Mouse (Mus musculus): ENCODE results near the gene OR5BS1P. TPM values are rescaled to one million over a fixed set of nuclear protein-coding genes. Genes with fewer than 3 reads are reported as not detected.

Gene OR5BS1P
- polyA plus RNA-seq, 1 experiment from 2014 or later, result not detected

GRCm38 (mm10) chr15:98491332-98491731 lies 21.6 kb downstream of the OR5BS1P start:
- H3K4me3 ChIP-seq (ENCODE audit: low read depth, low read length), result no peak overlapping the region
- no peaks in the 10 kb centered on the region for H3K9me3 ChIP-seq (replicated peaks; ENCODE audit: control insufficient read depth, low read length)
- H3K27me3 ChIP-seq (ENCODE audit: control insufficient read depth, insufficient read depth, low read length), result no peaks in the 10 kb centered on the region
- no peak for ATAC-seq (replicated peaks; ENCODE audit: insufficient number of reproducible peaks, low FRiP score, low TSS enrichment)
- H3K9ac ChIP-seq (ENCODE audit: low read depth, low read length), result no peak overlapping the region
- no peak overlapping the region for H3K27ac ChIP-seq (ENCODE audit: low read depth, low read length)
- H3K4me2 ChIP-seq, result no peak overlapping the region
- WGBS (ENCODE audit: insufficient replicate concordance), result 57% methylated on average over 2 of the region's 2 CpGs
- no peaks in the 10 kb centered on the region for H3K4me1 ChIP-seq (ENCODE audit: control insufficient read depth, insufficient read depth, low read length)
- H3K36me3 ChIP-seq (ENCODE audit: control insufficient read depth, insufficient read depth, low read length), result no peaks in the 10 kb centered on the region

DNA sequence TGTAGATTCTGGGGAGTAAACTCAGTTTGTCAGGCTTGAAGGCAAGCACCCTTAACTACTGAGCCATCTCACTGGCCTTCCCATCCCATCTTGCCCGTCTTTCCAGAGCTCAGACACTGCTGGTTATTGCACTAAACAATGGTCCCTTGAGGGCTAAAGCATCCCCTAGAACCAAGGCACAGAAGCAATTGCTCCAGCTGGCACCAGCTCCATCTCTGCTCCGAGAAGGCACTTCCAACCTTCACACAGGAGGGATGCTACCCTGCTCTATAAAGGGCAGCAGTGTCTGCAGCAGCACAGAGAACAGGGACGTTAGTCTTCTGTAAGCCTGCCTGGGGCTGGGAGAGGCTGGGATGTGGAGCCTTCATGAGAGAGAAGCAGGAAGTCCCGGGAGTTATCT lies 22.4 kb downstream of the OR5BS1P start, which contains the start of gene Olfr279:
Gene Olfr279, plus strand, starts transcription at position 301 of the 400 bp plus-strand sequence.
- H3K27ac ChIP-seq (ENCODE audit: low read depth, low read length), result no peak within 1 kb of the TSS
- H3K27me3 ChIP-seq (ENCODE audit: control insufficient read depth, insufficient read depth, low read length), result no peaks in the 10 kb centered on the region
- H3K9me3 ChIP-seq (replicated peaks; ENCODE audit: control insufficient read depth, low read length), result no peaks in the 10 kb centered on the region
- H3K9ac ChIP-seq (ENCODE audit: low read depth, low read length), result no peak within 1 kb of the TSS
- no peak for ATAC-seq (replicated peaks; ENCODE audit: insufficient number of reproducible peaks, low FRiP score, low TSS enrichment)
- no peaks in the 10 kb centered on the region for H3K4me1 ChIP-seq (ENCODE audit: control insufficient read depth, insufficient read depth, low read length)
- no peaks in the 10 kb centered on the region for H3K36me3 ChIP-seq (ENCODE audit: control insufficient read depth, insufficient read depth, low read length)
- no peak within 1 kb of the TSS for H3K4me3 ChIP-seq (ENCODE audit: low read depth, low read length)
- 50% methylated on average over 4 of the region's 4 CpGs for WGBS (ENCODE audit: insufficient replicate concordance)
- no peak within 1 kb of the TSS for H3K4me2 ChIP-seq

DNA sequence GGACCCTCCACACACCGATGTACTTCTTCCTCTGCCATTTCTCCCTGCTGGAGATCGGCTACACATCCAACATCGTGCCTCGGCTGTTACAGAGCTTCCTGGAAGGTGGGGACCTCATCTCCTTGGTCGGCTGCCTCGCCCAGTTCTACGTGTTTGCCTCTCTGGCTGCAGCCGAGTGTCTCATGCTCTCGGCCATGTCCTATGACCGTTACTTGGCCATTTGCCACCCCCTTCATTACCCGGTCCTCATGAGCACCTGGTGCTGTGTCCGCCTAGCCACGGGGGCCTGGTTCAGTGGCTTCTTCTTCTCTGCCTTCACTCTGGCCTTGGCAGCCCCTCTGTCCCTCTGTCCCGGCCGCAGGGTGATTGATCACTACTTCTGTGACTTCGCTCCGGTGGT lies 27.9 kb downstream of the OR5BS1P start:
- no peak overlapping the region for H3K4me3 ChIP-seq (ENCODE audit: low read depth, low read length)
- 76% methylated on average over 17 of the region's 17 CpGs for WGBS (ENCODE audit: insufficient replicate concordance)
- no peaks in the 10 kb centered on the region for H3K4me1 ChIP-seq (ENCODE audit: control insufficient read depth, insufficient read depth, low read length)
- no peaks in the 10 kb centered on the region for H3K36me3 ChIP-seq (ENCODE audit: control insufficient read depth, insufficient read depth, low read length)
- ATAC-seq (replicated peaks; ENCODE audit: insufficient number of reproducible peaks, low FRiP score, low TSS enrichment), result no peak
- peaks cover 3% of the 10 kb centered on the region; the same call in 1 of the 2 replicates for H3K27me3 ChIP-seq (ENCODE audit: control insufficient read depth, insufficient read depth, low read length)
- no peak overlapping the region for H3K9ac ChIP-seq (ENCODE audit: low read depth, low read length)
- no peaks in the 10 kb centered on the region for H3K9me3 ChIP-seq (replicated peaks; ENCODE audit: control insufficient read depth, low read length)
- no peak overlapping the region for H3K4me2 ChIP-seq
- no peak overlapping the region for H3K27ac ChIP-seq (ENCODE audit: low read depth, low read length)

DNA sequence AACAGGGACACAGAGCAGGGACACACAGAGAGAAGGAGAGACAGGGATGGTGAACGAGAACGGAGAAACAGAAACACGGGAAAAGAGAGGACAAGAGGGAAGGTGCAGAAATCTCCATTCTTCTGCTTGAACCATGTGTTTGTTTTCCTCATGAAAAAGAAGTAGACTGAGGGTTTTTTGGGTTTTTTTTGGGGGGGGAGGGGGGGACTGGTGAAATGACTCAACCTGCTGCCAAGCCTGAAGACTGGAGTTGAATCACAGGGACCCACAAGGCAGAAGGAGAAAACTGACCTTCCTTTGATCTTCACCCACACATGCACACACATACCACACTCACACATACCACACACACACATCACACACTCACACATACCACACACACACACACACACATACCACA lies 33.6 kb downstream of the OR5BS1P start:
- Histone ChIP-seq H3K27ac (ENCODE audit: low read depth, low read length) (no peak overlapping the region), H3K9me3 (replicated peaks; ENCODE audit: control insufficient read depth, low read length) (no peaks in the 10 kb centered on the region), H3K9ac (ENCODE audit: low read depth, low read length) (no peak overlapping the region), H3K4me2 (no peak overlapping the region), H3K36me3 (ENCODE audit: control insufficient read depth, insufficient read depth, low read length) (no peaks in the 10 kb centered on the region), H3K4me1 (ENCODE audit: control insufficient read depth, insufficient read depth, low read length) (no peaks in the 10 kb centered on the region), H3K27me3 (ENCODE audit: control insufficient read depth, insufficient read depth, low read length) (peaks cover 3% of the 10 kb centered on the region; the same call in 1 of the 2 replicates), H3K4me3 (ENCODE audit: low read depth, low read length) (no peak overlapping the region)
- WGBS (ENCODE audit: insufficient replicate concordance), result 74% methylated on average over 3 of the region's 3 CpGs
- ATAC-seq (replicated peaks; ENCODE audit: insufficient number of reproducible peaks, low FRiP score, low TSS enrichment), result no peak

DNA sequence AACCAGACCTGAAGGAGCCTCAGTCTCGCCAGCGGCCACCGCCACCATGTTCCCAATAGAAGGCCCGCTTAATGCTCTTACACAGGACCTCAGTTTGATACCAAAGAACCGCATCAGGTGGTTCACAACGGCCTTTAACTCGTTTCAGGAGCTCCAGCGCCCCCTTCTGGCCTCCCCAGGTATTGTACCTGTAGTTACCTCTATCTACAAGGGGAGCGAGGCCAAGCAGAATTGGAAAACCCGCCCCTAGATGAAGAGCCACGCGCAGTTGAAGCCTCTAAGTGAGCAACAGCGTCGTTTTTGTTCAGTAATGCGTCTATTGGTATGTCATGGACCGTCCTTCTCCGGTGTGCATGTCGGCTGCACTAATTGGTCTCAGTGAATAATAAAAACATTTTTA lies 34.8 kb downstream of the OR5BS1P start:
- no peaks in the 10 kb centered on the region for H3K4me1 ChIP-seq (ENCODE audit: control insufficient read depth, insufficient read depth, low read length)
- H3K4me2 ChIP-seq, result no peak overlapping the region
- no peak for ATAC-seq (replicated peaks; ENCODE audit: insufficient number of reproducible peaks, low FRiP score, low TSS enrichment)
- no peaks in the 10 kb centered on the region for H3K9me3 ChIP-seq (replicated peaks; ENCODE audit: control insufficient read depth, low read length)
- no peak overlapping the region for H3K4me3 ChIP-seq (ENCODE audit: low read depth, low read length)
- H3K36me3 ChIP-seq (ENCODE audit: control insufficient read depth, insufficient read depth, low read length), result no peaks in the 10 kb centered on the region
- 11% methylated on average over 18 of the region's 18 CpGs for WGBS (ENCODE audit: insufficient replicate concordance)
- no peak overlapping the region for H3K9ac ChIP-seq (ENCODE audit: low read depth, low read length)
- peaks cover 3% of the 10 kb centered on the region; the same call in 1 of the 2 replicates for H3K27me3 ChIP-seq (ENCODE audit: control insufficient read depth, insufficient read depth, low read length)
- H3K27ac ChIP-seq (ENCODE audit: low read depth, low read length), result no peak overlapping the region

- Histone ChIP-seq H3K4me3 (ENCODE audit: low read depth, low read length) (no peak overlapping the region), H3K4me2 (no peak overlapping the region), H3K27me3 (ENCODE audit: control insufficient read depth, insufficient read depth, low read length) (no peaks in the 10 kb centered on the region), H3K27ac (ENCODE audit: low read depth, low read length) (no peak overlapping the region), H3K4me1 (ENCODE audit: control insufficient read depth, insufficient read depth, low read length) (peaks cover 4% of the 10 kb centered on the region; the same call in 1 of the 2 replicates), H3K36me3 (ENCODE audit: control insufficient read depth, insufficient read depth, low read length) (no peaks in the 10 kb centered on the region), H3K9me3 (replicated peaks; ENCODE audit: control insufficient read depth, low read length) (no peaks in the 10 kb centered on the region), H3K9ac (ENCODE audit: low read depth, low read length) (no peak overlapping the region)
- ATAC-seq (replicated peaks; ENCODE audit: insufficient number of reproducible peaks, low FRiP score, low TSS enrichment), result no peak
- WGBS (ENCODE audit: insufficient replicate concordance), result 68% methylated on average over 9 of the region's 9 CpGs
Measured at GRCm38 (mm10) chr15:98506253-98506957, 36.7 kb downstream of the OR5BS1P start.

GRCm38 (mm10) chr15:98507321-98507720 lies 37.6 kb downstream of the OR5BS1P start:
- no peaks in the 10 kb centered on the region for H3K27me3 ChIP-seq (ENCODE audit: control insufficient read depth, insufficient read depth, low read length)
- 84% methylated on average over 6 of the region's 6 CpGs for WGBS (ENCODE audit: insufficient replicate concordance)
- ATAC-seq (replicated peaks; ENCODE audit: insufficient number of reproducible peaks, low FRiP score, low TSS enrichment), result no peak

DNA sequence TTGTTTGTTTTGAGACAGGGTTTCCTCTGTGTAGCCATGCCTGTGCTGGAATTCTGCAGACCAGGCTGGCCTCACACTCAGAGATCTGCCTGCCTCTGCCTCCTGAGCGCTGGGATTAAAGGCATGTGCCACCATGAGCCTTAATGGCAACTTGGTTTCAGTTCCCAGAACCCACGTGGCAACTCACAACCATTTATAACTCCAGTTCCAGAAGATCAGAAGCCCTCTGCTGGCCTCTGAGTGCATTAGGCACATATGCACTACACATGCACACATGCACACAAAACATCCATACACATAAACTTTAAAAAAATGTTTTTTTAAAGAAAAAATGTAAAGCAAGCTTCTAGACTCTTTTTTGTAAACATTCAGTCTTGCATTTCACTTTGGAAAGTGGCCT lies 39.7 kb downstream of the OR5BS1P start:
- Histone ChIP-seq H3K27ac (ENCODE audit: low read depth, low read length) (no peak overlapping the region), H3K9me3 (replicated peaks; ENCODE audit: control insufficient read depth, low read length) (no peaks in the 10 kb centered on the region), H3K4me1 (ENCODE audit: control insufficient read depth, insufficient read depth, low read length) (peaks cover 14% of the 10 kb centered on the region), H3K4me3 (ENCODE audit: low read depth, low read length) (no peak overlapping the region), H3K9ac (ENCODE audit: low read depth, low read length) (no peak overlapping the region), H3K27me3 (ENCODE audit: control insufficient read depth, insufficient read depth, low read length) (no peaks in the 10 kb centered on the region), H3K4me2 (no peak overlapping the region), H3K36me3 (ENCODE audit: control insufficient read depth, insufficient read depth, low read length) (no peaks in the 10 kb centered on the region)
- ATAC-seq (replicated peaks; ENCODE audit: insufficient number of reproducible peaks, low FRiP score, low TSS enrichment), result no peak
- WGBS (ENCODE audit: insufficient replicate concordance), result 47% methylated on average over 2 of the region's 2 CpGs

More at GRCm38 (mm10) chr15:98507321-98507720, 37.6 kb downstream of the OR5BS1P start:
- Histone ChIP-seq H3K36me3 (ENCODE audit: control insufficient read depth, insufficient read depth, low read length) (no peaks in the 10 kb centered on the region), H3K4me3 (ENCODE audit: low read depth, low read length) (no peak overlapping the region), H3K27ac (ENCODE audit: low read depth, low read length) (no peak overlapping the region), H3K4me2 (no peak overlapping the region), H3K9ac (ENCODE audit: low read depth, low read length) (no peak overlapping the region), H3K9me3 (replicated peaks; ENCODE audit: control insufficient read depth, low read length) (no peaks in the 10 kb centered on the region), H3K4me1 (ENCODE audit: control insufficient read depth, insufficient read depth, low read length) (peaks cover 6% of the 10 kb centered on the region)
